Mouse (Mus musculus) right cerebral cortex, postnatal 36 days (tissue): ENCODE measurements around the gene Gm2974.
A peak's percentile ranks its signal among the peaks of the same experiment; 100 is the strongest.
"Not testable (repeated sequence)": the region's sequence is repeated elsewhere in the genome, so short reads cannot be mapped to it uniquely, and the experiment has no call there.

Experiments used
- DNase-seq, 2 experiments: peaks; one replicate each; pipeline ENCODE4 v3.0.0; 2022; ENCODE audit warnings: low spot score in 2 of 2, mixed read lengths in 1 of 2

Gm2974 gene

DNA sequence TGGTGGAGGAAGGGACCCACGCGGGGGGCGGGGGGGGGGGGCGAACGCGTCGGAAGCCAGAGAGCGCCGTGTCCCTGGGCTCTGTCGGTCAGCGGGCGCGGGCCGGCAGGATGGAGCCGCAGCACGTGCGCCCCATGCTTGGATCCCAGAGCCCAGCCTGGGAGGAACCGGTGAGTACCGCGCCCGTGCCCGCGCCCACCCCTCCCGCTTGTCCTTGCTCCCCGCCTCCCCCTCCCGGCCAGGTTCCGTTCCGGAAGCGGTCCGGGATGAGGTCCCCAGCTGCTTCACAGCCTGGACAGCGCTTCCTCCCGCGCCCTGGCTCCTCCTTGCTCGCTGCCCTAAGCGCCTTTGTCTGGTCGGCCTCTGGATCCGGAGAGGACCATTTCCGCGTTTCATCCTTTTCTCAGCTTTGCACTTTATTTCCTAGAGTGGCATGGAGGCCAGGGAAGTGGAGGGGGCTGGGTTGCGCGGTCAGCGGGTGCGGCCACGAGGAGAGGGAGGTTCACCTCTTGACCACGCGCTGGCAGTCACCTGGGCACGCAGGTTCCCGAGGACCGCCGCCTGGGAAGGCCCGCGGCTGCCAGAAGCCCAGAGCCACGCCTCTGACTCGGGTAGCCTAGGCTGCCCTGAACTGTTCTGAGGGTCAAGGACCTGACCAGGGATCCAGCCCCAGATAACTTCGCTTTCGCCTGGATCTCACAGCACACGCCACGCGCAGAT, at the start of gene Gm2974:
TSS of gene Gm2974 (plus strand) at position 86 of the 720 bp plus-strand sequence.
- peak in 1 of 2 experiments; percentile 2 for DNase-seq

DNA sequence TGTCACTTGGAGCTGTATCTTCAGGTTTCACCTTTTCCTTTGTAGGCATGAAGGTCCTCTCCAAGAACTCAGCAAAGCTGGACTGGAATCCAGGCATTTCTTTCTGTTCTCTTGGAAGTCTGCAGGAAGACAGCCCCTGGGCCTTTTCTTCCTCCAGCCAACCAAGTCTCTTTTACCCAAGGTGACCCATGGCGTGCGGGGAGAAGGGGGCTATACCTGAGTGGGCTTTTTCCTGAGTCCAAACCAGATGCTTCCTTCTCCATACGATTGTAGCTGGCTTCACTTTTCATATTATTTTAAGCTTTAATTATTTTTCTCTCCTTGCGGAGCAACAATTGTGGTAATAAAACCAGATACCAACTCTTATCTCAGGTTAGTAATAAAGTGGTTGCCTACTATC, 40.7 kb upstream of the Gm2974 start:
- DNase-seq, result not testable (repeated sequence)

DNA sequence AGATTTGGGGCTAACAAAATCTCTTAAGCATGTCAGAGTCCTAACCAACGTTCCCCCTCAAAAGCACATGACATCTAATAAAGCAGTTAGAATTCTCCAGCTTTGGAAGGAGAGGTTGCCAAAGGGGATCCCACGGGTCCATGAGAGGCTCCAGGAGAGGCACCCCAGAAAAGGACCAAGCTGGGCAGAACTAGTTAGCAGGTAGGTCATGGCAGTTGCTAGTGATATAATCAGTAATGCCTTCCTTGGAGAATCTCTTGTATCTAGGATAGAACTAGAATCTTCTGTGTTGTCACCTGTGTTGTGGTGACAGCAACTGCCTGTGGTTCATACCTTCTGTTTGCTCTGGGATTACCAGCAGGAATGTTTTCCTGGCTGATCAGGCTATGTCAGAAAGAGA, 17.6 kb upstream of the Gm2974 start, which contains the start of gene Gm3127:
TSS of gene Gm3127 (plus strand) at position 301 of the 400 bp plus-strand sequence.
- not testable (repeated sequence) for DNase-seq

DNA sequence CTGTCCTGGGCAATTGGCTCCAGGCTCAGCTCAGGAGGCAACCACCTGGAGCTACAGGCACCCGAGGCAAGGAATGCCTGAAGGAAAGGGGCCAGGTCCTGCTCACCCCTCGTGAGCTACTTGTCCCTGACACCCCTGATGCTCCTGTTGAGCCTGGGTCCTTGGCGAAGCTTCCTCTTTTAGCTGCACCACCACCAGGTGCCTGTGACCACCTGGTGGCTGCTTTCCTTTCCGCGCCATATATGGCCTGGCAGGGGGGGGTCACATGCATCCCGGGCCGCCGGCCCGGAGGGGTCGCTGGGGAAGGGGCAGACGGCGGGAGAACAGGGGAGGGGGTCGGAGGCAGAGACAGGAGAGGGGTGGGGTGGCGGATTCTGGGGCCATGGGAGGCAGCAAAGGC, 346 bp upstream of the Gm2974 start:
- not testable (repeated sequence) for DNase-seq

DNA sequence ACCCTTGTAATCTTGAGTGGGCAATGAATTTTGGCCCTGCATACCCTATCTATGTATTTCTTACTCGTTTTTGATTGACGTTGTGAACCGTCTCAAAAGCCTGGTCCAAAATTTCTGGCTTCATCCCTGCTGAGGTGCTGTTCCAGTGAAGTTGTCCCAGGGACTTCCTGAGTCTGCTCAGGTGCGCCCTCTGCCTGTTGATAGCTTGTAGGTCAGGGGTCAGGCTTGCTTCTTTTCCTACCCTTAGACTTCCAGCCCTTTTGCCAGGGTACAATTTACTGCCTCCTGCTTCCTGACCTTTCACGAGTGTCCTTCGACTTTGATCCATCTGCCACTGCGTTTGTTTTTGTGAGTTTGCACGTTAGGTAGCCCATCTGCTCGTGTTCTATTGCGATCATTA, 999 bp downstream of the Gm2974 start:
- not testable (repeated sequence) for DNase-seq

DNA sequence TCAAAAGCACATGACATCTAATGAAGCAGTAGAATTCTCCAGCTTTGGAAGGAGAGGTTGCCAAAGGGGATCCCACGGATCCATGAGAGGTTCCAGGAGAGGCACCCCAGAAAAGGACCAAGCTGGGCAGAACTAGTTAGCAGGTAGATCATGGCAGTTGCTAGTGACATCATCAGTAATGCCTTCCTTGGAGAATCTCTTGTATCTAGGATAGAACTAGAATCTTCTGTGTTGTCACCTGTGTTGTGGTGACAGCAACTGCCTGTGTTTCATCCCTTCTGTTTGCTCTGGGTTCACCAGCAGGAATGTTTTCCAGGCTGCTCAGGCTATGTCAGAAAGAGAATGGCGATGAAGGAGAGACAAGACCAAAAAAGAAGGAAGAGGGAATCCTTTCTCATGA, 67.0 kb downstream of the Gm2974 start, which contains the start of gene Gm3138:
TSS of gene Gm3138 (plus strand) at position 301 of the 400 bp plus-strand sequence.
- not testable (repeated sequence) for DNase-seq
